Mouse (Mus musculus) thymus, postnatal 10 days (tissue): Measurements from ENCODE around the gene Unc119b.
"Not testable (repeated sequence)": the region's sequence is repeated elsewhere in the genome, so short reads cannot be mapped to it uniquely, and the experiment has no call there.

Experiments used
- DNase-seq, 2 experiments: peaks; one replicate each; pipeline ENCODE4 v3.0.0; 2021; ENCODE audit warnings: low spot score in 2 of 2

Unc119b gene

GRCm38 (mm10) chr5:115091015-115091414 lies 43.8 kb downstream of the Unc119b start:
- DNase-seq, result no peak

- DNase-seq, result no peak
These were observed 45.0 kb downstream of the Unc119b start for GRCm38 (mm10) chr5:115089592-115090268.

GRCm38 (mm10) chr5:115085675-115086074 lies 49.1 kb downstream of the Unc119b start:
- DNase-seq, result no peak

GRCm38 (mm10) chr5:115083492-115083891 lies 51.3 kb downstream of the Unc119b start:
- DNase-seq, result peak; percentile 28 to 30

- peak; percentile 29 to 42 for DNase-seq
These were observed 53.1 kb downstream of the Unc119b start for GRCm38 (mm10) chr5:115081636-115082035.

GRCm38 (mm10) chr5:115076144-115076901 lies 58.5 kb downstream of the Unc119b start:
- peak; percentile 49 to 70 for DNase-seq

- no peak for DNase-seq
These were observed 60.0 kb downstream of the Unc119b start for GRCm38 (mm10) chr5:115074749-115075148.

GRCm38 (mm10) chr5:115073306-115073705 lies 61.5 kb downstream of the Unc119b start:
- not testable (repeated sequence) for DNase-seq
